Mouse (Mus musculus): ENCODE measurements at regions not wholly inside any gene's neighbourhood (a gene's known extent, or its start where the extent isn't known, plus 50 kb on each side); places are given as distances from the start of the nearest gene placed in this dataset.

DNA sequence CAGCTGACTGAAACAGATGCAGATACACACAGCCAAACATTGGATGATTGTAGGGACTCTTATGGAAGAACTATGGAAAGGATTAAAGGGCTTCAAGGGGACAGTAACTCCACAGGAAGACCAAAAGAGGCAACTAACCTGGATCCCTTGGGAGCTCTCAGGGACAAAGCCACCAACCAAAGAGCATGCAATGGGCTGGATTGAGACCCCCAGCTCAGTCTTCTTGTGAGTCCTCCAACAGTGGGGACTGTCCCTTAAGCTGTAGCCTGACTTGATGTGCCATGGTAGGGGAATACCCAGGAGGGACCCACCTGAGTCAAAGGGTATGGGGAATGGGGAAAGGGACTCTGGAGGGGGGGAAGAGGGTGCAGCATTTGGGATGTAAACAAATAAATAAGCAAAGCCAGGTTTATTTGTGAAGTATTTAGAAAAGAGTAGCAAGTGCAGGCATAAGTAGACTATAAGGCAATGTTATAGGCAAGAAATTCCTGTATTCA is 313.8 kb downstream of the Otol1 start:
- no peak overlapping the region for H3K4me3 ChIP-seq (replicated peaks; ENCODE audit: control insufficient read depth, low read depth, low read length)
- no peak for TF ChIP-seq CTCF (IDR thresholded peaks at IDR 0.05; ENCODE audit: control insufficient read depth, insufficient read depth, low read length)
- no peak for TF ChIP-seq POLR2A (IDR thresholded peaks at IDR 0.05; ENCODE audit: borderline replicate concordance, control insufficient read depth, low read depth, low read length)
- H3K27ac ChIP-seq (ENCODE audit: control insufficient read depth, insufficient read depth, low read depth, low read length, poor library complexity): no peak overlapping the region
- H3K4me1 ChIP-seq (ENCODE audit: control insufficient read depth, insufficient read depth, low read length): no peaks in the 10 kb centered on the region

GRCm38 (mm10) chr3:70324692-70325091 is 317.3 kb downstream of the Otol1 start:
- H3K4me3 ChIP-seq (replicated peaks; ENCODE audit: control insufficient read depth, low read depth, low read length): no peak overlapping the region
- no peak for TF ChIP-seq POLR2A (IDR thresholded peaks at IDR 0.05; ENCODE audit: borderline replicate concordance, control insufficient read depth, low read depth, low read length)
- no peak for TF ChIP-seq CTCF (IDR thresholded peaks at IDR 0.05; ENCODE audit: control insufficient read depth, insufficient read depth, low read length)
- H3K4me1 ChIP-seq (ENCODE audit: control insufficient read depth, insufficient read depth, low read length): no peaks in the 10 kb centered on the region
- 69% methylated on average over 2 of the region's 2 CpGs for WGBS
- H3K27ac ChIP-seq (ENCODE audit: control insufficient read depth, insufficient read depth, low read depth, low read length, poor library complexity): no peak overlapping the region
